Mouse (Mus musculus): Measurements from ENCODE around the gene Kit. TPM values are rescaled to one million over a fixed set of nuclear protein-coding genes. Genes with fewer than 3 reads are reported as not detected.
A peak's percentile ranks its signal among the peaks of the same experiment; 100 is the strongest.

The Kit gene
- total and polyA plus RNA-seq, 2 experiments: 2.4 to 4.0 TPM

DNA sequence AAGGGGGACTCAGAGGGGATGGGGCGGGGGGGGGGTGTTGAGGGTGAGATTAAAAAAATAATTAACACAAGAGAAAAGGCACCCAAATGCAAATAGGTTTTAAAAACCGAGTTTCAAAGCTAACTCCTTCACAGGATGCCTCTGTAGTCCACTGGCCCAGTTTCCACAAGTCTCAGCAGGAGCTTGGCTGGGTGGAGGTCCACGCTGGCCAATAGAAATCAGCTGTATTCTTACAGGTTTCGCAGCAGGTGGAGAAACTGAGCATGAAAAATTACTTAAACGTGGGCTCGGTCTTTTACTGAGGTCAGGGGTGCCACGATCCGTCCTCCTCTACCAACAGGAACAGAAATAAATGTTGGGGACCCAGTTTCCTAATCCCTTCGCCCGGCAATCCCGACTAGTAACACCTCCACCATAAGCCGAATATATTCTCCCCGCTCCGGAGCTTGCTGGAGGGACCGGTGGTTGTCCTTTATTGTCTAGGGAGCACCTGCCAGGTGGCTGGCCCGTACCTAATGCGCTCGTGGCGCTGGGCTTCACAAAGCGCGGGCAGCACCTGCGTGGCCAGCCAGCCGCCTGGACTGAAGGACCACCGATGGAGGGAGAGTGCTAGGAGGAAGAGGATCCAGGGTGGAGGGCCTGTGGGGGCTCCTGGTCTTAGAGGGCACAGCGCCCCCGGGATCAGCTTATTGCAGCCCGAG lies 415 bp upstream of the Kit start:
- no peaks in the 10 kb centered on the region for H3K36me3 ChIP-seq (ENCODE audit: control insufficient read depth, insufficient read depth, low read length)
- no peak overlapping the region; the same call in 1 of the 2 replicates for H3K9ac ChIP-seq (ENCODE audit: low read depth, low read length)
- H3K27me3 ChIP-seq (ENCODE audit: control insufficient read depth, insufficient read depth, low read length): peaks cover 12% of the 10 kb centered on the region
- no peak for DNase-seq (ENCODE audit: extremely low read depth, low read depth, low spot score)
- H3K79me2 ChIP-seq (ENCODE audit: control insufficient read depth, insufficient read depth, low read length): no peaks in the 10 kb centered on the region
- TF ChIP-seq CTCF (IDR thresholded peaks at IDR 0.05; ENCODE audit: low read depth, low read length) (no peak), POLR2A (IDR thresholded peaks at IDR 0.05; ENCODE audit: extremely low read depth, insufficient read depth, low read length) (no peak)
- no peaks in the 10 kb centered on the region for H3K4me1 ChIP-seq (ENCODE audit: control insufficient read depth, insufficient read depth, low read length)
- peak overlapping the region; percentile 70; the same call in 1 of the 2 replicates for H3K4me3 ChIP-seq (ENCODE audit: insufficient read depth, low read depth, low read length)
- 8% methylated on average over 27 of the region's 27 CpGs for WGBS
- H3K27ac ChIP-seq (replicated peaks; ENCODE audit: insufficient read depth, low read depth, low read length): no peak overlapping the region

DNA sequence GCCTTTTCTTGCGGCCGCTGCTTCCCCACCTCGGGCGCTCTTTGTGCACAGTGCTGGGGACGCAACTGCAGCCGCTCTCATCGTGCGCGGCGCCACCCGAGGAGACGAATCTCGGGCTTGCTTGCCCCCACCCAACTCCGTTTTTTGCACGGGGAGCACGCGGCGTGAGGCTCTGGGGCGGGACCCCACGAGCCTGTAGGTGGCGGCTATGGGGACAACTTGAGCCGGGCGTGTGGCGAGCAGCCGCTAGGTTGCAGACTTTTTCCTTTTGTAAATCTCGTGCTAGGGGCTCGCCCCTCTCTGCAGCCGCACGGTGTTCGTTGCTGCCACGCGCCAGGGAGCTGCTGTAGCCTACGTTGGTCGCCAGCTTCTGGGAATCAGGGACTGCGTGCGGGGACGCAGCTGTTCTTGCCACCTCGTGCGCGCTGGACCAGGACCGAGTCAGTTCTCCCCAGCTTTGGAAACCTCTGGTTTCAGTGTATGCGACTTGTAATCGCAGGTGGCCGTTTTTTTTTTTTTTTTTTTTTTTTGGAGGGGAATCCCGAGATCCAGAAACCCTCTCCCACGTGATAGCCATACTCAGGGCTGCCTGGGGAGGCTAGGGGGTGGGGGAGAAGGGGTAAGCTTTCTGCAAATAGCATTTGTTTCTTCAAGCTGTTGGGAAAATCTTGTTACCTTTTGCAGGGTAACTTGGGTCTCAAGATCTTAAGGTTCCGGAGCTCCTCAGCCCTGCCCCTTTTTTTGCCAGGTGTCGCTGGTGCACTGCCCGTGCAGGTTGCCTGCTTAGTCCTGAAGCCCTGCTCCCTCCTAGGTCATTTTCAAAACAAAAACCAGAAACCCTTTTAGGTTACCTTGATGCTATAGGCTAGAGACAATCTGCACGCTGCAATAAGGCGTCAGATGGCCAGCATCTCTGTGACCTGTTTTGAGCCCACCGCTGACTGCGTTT lies 1.1 kb downstream of the Kit start:
- Histone ChIP-seq H3K4me3 (ENCODE audit: insufficient read depth, low read depth, low read length) (peak overlapping the region; percentile 70), H3K36me3 (ENCODE audit: control insufficient read depth, insufficient read depth, low read length) (no peaks in the 10 kb centered on the region), H3K79me2 (ENCODE audit: control insufficient read depth, insufficient read depth, low read length) (no peaks in the 10 kb centered on the region), H3K27ac (replicated peaks; ENCODE audit: insufficient read depth, low read depth, low read length) (no peak overlapping the region; the same call in 1 of the 2 replicates), H3K4me1 (ENCODE audit: control insufficient read depth, insufficient read depth, low read length) (no peaks in the 10 kb centered on the region), H3K27me3 (ENCODE audit: control insufficient read depth, insufficient read depth, low read length) (peaks cover 12% of the 10 kb centered on the region), H3K9ac (ENCODE audit: low read depth, low read length) (peak overlapping the region; percentile 70)
- no peak for DNase-seq (ENCODE audit: extremely low read depth, low read depth, low spot score)
- 2% methylated on average over 53 of the region's 53 CpGs for WGBS
- no peak for TF ChIP-seq POLR2A (IDR thresholded peaks at IDR 0.05; ENCODE audit: extremely low read depth, insufficient read depth, low read length)
- no peak for TF ChIP-seq CTCF (IDR thresholded peaks at IDR 0.05; ENCODE audit: low read depth, low read length)

DNA sequence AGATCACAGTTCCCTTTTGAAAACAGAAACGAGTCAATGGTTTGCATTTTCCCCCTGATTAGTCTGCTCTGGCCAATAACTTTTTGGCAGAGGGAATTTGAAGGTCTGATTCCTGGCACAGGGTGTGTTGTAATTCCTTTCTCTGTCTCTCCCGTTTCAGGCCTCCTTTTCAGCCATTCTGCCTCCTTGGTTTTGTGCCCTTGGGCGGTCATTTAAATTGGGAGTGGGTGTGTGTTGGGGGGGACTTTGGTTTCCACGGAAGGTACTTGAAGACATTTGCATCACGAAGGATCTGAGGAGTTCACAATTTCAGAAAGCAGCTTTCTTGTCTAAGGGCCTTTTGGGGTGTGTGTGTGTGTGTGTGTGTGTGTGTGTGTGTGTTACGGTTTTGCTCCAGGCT lies 2.0 kb downstream of the Kit start:
- Histone ChIP-seq H3K9ac (ENCODE audit: low read depth, low read length) (peak overlapping the region; percentile 2; the same call in 1 of the 2 replicates), H3K36me3 (ENCODE audit: control insufficient read depth, insufficient read depth, low read length) (no peaks in the 10 kb centered on the region), H3K27ac (replicated peaks; ENCODE audit: insufficient read depth, low read depth, low read length) (no peak overlapping the region), H3K4me1 (ENCODE audit: control insufficient read depth, insufficient read depth, low read length) (no peaks in the 10 kb centered on the region), H3K4me3 (ENCODE audit: insufficient read depth, low read depth, low read length) (peak overlapping the region; percentile 3; the same call in 1 of the 2 replicates), H3K27me3 (ENCODE audit: control insufficient read depth, insufficient read depth, low read length) (peaks cover 12% of the 10 kb centered on the region), H3K79me2 (ENCODE audit: control insufficient read depth, insufficient read depth, low read length) (no peaks in the 10 kb centered on the region)
- no peak for TF ChIP-seq CTCF (IDR thresholded peaks at IDR 0.05; ENCODE audit: low read depth, low read length)
- TF ChIP-seq POLR2A (IDR thresholded peaks at IDR 0.05; ENCODE audit: extremely low read depth, insufficient read depth, low read length): no peak
- 39% methylated on average over 6 of the region's 6 CpGs for WGBS
- DNase-seq (ENCODE audit: extremely low read depth, low read depth, low spot score): no peak

GRCm38 (mm10) chr5:75578141-75578540 lies 3.4 kb downstream of the Kit start:
- H3K4me1 ChIP-seq (ENCODE audit: control insufficient read depth, insufficient read depth, low read length): no peaks in the 10 kb centered on the region
- H3K27ac ChIP-seq (replicated peaks; ENCODE audit: insufficient read depth, low read depth, low read length): no peak overlapping the region

GRCm38 (mm10) chr5:75579244-75579643 lies 4.5 kb downstream of the Kit start:
- H3K36me3 ChIP-seq (ENCODE audit: control insufficient read depth, insufficient read depth, low read length): no peaks in the 10 kb centered on the region
- H3K79me2 ChIP-seq (ENCODE audit: control insufficient read depth, insufficient read depth, low read length): no peaks in the 10 kb centered on the region
- 81% methylated on average over 5 of the region's 5 CpGs for WGBS
- peaks cover 12% of the 10 kb centered on the region for H3K27me3 ChIP-seq (ENCODE audit: control insufficient read depth, insufficient read depth, low read length)
- TF ChIP-seq CTCF (IDR thresholded peaks at IDR 0.05; ENCODE audit: low read depth, low read length) (no peak), POLR2A (IDR thresholded peaks at IDR 0.05; ENCODE audit: extremely low read depth, insufficient read depth, low read length) (no peak)
- H3K4me3 ChIP-seq (ENCODE audit: insufficient read depth, low read depth, low read length): no peak overlapping the region
- H3K9ac ChIP-seq (ENCODE audit: low read depth, low read length): no peak overlapping the region
- H3K27ac ChIP-seq (replicated peaks; ENCODE audit: insufficient read depth, low read depth, low read length): no peak overlapping the region
- H3K4me1 ChIP-seq (ENCODE audit: control insufficient read depth, insufficient read depth, low read length): no peaks in the 10 kb centered on the region
- no peak for DNase-seq (ENCODE audit: extremely low read depth, low read depth, low spot score)

More at GRCm38 (mm10) chr5:75578141-75578540, 3.4 kb downstream of the Kit start:
- TF ChIP-seq POLR2A (IDR thresholded peaks at IDR 0.05; ENCODE audit: extremely low read depth, insufficient read depth, low read length) (no peak), CTCF (IDR thresholded peaks at IDR 0.05; ENCODE audit: low read depth, low read length) (no peak)
- H3K79me2 ChIP-seq (ENCODE audit: control insufficient read depth, insufficient read depth, low read length): no peaks in the 10 kb centered on the region
- no peak overlapping the region for H3K4me3 ChIP-seq (ENCODE audit: insufficient read depth, low read depth, low read length)
- H3K9ac ChIP-seq (ENCODE audit: low read depth, low read length): no peak overlapping the region
- H3K27me3 ChIP-seq (ENCODE audit: control insufficient read depth, insufficient read depth, low read length): peaks cover 12% of the 10 kb centered on the region
- H3K36me3 ChIP-seq (ENCODE audit: control insufficient read depth, insufficient read depth, low read length): no peaks in the 10 kb centered on the region
- WGBS: 70% methylated on average over 7 of the region's 7 CpGs
- DNase-seq (ENCODE audit: extremely low read depth, low read depth, low spot score): no peak

Data from liver, adult 2 months (tissue).